Mouse (Mus musculus) myocyte (in vitro differentiated cells): Measurements from ENCODE around the gene Tmem62.

Experiments
- E2F4 ChIP-seq: IDR thresholded peaks from one replicate; pipeline ENCODE4 v1.6.1; 2011; ENCODE audit warnings: mild to moderate bottlenecking, control low read depth, moderate library complexity; ENCODE audit not compliant: insufficient read depth
- POLR2A ChIP-seq: IDR thresholded peaks from one replicate; pipeline ENCODE4 v1.6.1; 2011; ENCODE audit warnings: low read depth, mild to moderate bottlenecking, control low read depth, moderate library complexity; ENCODE audit not compliant: insufficient read length
- USF1 ChIP-seq: IDR thresholded peaks from one replicate; pipeline ENCODE4 v1.6.1; 2011; ENCODE audit warnings: low read depth, mild to moderate bottlenecking, control low read depth, moderate library complexity

GRCm38 (mm10) chr2:121039382-121039781 lies 62.6 kb downstream of the Tmem62 start:
- TF ChIP-seq POLR2A (no peak), E2F4 (no peak), USF1 (no peak)
